Mouse (Mus musculus): ENCODE measurements around the gene Sppl2b. TPM values are rescaled to one million over a fixed set of nuclear protein-coding genes. Genes with fewer than 3 reads are reported as not detected.

The Sppl2b gene
- polyA plus RNA-seq, 1 experiment from 2014 or later = 61.0 TPM

MicroRNAs encoded within 50 kb of the gene (microRNA counts, 519-probe panel; counts per million panel counts)
- microRNA mmu-miR-1982 = not detected

Small RNAs within 50 kb of the gene (microRNA-seq; reads per million reads assigned to microRNA genes)
- 4.2 reads per million, percentile 15 among the genes with 10 or more reads in this experiment for gene Mir1982

Other genes with a start within 250 kb of the Sppl2b start
- 3.2 and 4.5 TPM in 2 replicates for gene Gm49322, start 249.3 kb upstream of the Sppl2b start, polyA plus RNA-seq (2015; fragmentation: Nextera tagmentation; extraction: Ambion mirVana)
- gene Csnk1g2, start 232.4 kb upstream of the Sppl2b start, polyA plus RNA-seq (2015; fragmentation: Nextera tagmentation; extraction: Ambion mirVana) = 117 and 126 TPM in 2 replicates
- gene Btbd2, start 198.2 kb upstream of the Sppl2b start, polyA plus RNA-seq (2015; fragmentation: Nextera tagmentation; extraction: Ambion mirVana) = 83.4 and 87.5 TPM in 2 replicates
- gene Mknk2, start 177.2 kb upstream of the Sppl2b start, polyA plus RNA-seq (2015; fragmentation: Nextera tagmentation; extraction: Ambion mirVana) = 60.9 and 64.8 TPM in 2 replicates
- gene Mob3a, start 153.3 kb upstream of the Sppl2b start, polyA plus RNA-seq (2015; fragmentation: Nextera tagmentation; extraction: Ambion mirVana) = 52.6 and 55.1 TPM in 2 replicates
- gene Izumo4, start 153.1 kb upstream of the Sppl2b start, polyA plus RNA-seq (2015; fragmentation: Nextera tagmentation; extraction: Ambion mirVana) = 33.4 and 35.2 TPM in 2 replicates
- gene Ap3d1, start 113.0 kb upstream of the Sppl2b start, polyA plus RNA-seq (2015; fragmentation: Nextera tagmentation; extraction: Ambion mirVana) = 98.9 and 103 TPM in 2 replicates
- gene Dot1l, start 100.1 kb upstream of the Sppl2b start, polyA plus RNA-seq (2015; fragmentation: Nextera tagmentation; extraction: Ambion mirVana) = 22.0 and 23.1 TPM in 2 replicates
- 60.2 and 62.6 TPM in 2 replicates for gene Sf3a2, start 57.1 kb upstream of the Sppl2b start, polyA plus RNA-seq (2015; fragmentation: Nextera tagmentation; extraction: Ambion mirVana)
- 140 and 154 TPM in 2 replicates for gene Plekhj1, start 56.6 kb upstream of the Sppl2b start, polyA plus RNA-seq (2015; fragmentation: Nextera tagmentation; extraction: Ambion mirVana)
- gene Amh, start 50.0 kb upstream of the Sppl2b start, polyA plus RNA-seq (2015; fragmentation: Nextera tagmentation; extraction: Ambion mirVana) = 0.10 TPM in 2 replicates
- 0.31 TPM in 1 of 2 replicates, not detected in the other for gene Jsrp1, start 41.8 kb upstream of the Sppl2b start, polyA plus RNA-seq (2015; fragmentation: Nextera tagmentation; extraction: Ambion mirVana)
- gene Oaz1, start 28.6 kb upstream of the Sppl2b start, polyA plus RNA-seq (2015; fragmentation: Nextera tagmentation; extraction: Ambion mirVana) = 1,419 and 1,463 TPM in 2 replicates
- 4.4 and 5.5 TPM in 2 replicates for gene Lingo3, start 11.2 kb upstream of the Sppl2b start, polyA plus RNA-seq (2015; fragmentation: Nextera tagmentation; extraction: Ambion mirVana)
- gene Lsm7, start 66 bp upstream of the Sppl2b start, polyA plus RNA-seq (2015; fragmentation: Nextera tagmentation; extraction: Ambion mirVana) = 268 and 279 TPM in 2 replicates
- 0.06 and 0.15 TPM in 2 replicates for gene Tmprss9, start 16.6 kb downstream of the Sppl2b start, polyA plus RNA-seq (2015; fragmentation: Nextera tagmentation; extraction: Ambion mirVana)
- 326 and 357 TPM in 2 replicates for gene Timm13, start 45.7 kb downstream of the Sppl2b start, polyA plus RNA-seq (2015; fragmentation: Nextera tagmentation; extraction: Ambion mirVana)
- 50.6 and 53.5 TPM in 2 replicates for gene Lmnb2, start 63.0 kb downstream of the Sppl2b start, polyA plus RNA-seq (2015; fragmentation: Nextera tagmentation; extraction: Ambion mirVana)
- 5.5 and 5.9 TPM in 2 replicates for gene Gadd45b, start 74.8 kb downstream of the Sppl2b start, polyA plus RNA-seq (2015; fragmentation: Nextera tagmentation; extraction: Ambion mirVana)
- 30.8 and 32.1 TPM in 2 replicates for gene Gng7, start 159.7 kb downstream of the Sppl2b start, polyA plus RNA-seq (2015; fragmentation: Nextera tagmentation; extraction: Ambion mirVana)
- 32.6 and 36.0 TPM in 2 replicates for gene Diras1, start 170.4 kb downstream of the Sppl2b start, polyA plus RNA-seq (2015; fragmentation: Nextera tagmentation; extraction: Ambion mirVana)
- gene Slc39a3, start 182.2 kb downstream of the Sppl2b start, polyA plus RNA-seq (2015; fragmentation: Nextera tagmentation; extraction: Ambion mirVana) = 46.3 TPM in 2 replicates
- gene Sgta, start 204.9 kb downstream of the Sppl2b start, polyA plus RNA-seq (2015; fragmentation: Nextera tagmentation; extraction: Ambion mirVana) = 316 and 320 TPM in 2 replicates
- gene Thop1, start 214.8 kb downstream of the Sppl2b start, polyA plus RNA-seq (2015; fragmentation: Nextera tagmentation; extraction: Ambion mirVana) = 60.0 and 61.7 TPM in 2 replicates
- 0.13 and 0.25 TPM in 2 replicates for gene Creb3l3, start 243.6 kb downstream of the Sppl2b start, polyA plus RNA-seq (2015; fragmentation: Nextera tagmentation; extraction: Ambion mirVana)

All from forebrain, embryonic 15.5 days (tissue).